Mouse (Mus musculus): ENCODE measurements around the gene Cmtr1. TPM values are rescaled to one million over a fixed set of nuclear protein-coding genes. Genes with fewer than 3 reads are reported as not detected.

Cmtr1 gene
- total and polyA plus RNA-seq, 3 experiments = 47.3 to 99.6 (median 77.9) TPM

GRCm38 (mm10) chr17:29730510-29731265, 70.3 kb downstream of the Cmtr1 start:
- Histone ChIP-seq H3K9me3 (replicated peaks; ENCODE audit: insufficient read depth, low read length) (no peaks in the 10 kb centered on the region), H3K27me3 (ENCODE audit: control insufficient read depth in 1 of 2, insufficient read depth in 2 of 2, low read length in 2 of 2) (no peaks in the 10 kb centered on the region), H3K79me2 (ENCODE audit: control insufficient read depth, insufficient read depth, low read length, poor library complexity) (no peaks in the 10 kb centered on the region), H3K9ac (ENCODE audit: control insufficient read depth, low read depth, low read length, poor library complexity, severe bottlenecking) (no peak overlapping the region), H3K27ac (ENCODE audit: control insufficient read depth, low read depth, low read length) (no peak overlapping the region), H3K4me1 (ENCODE audit: control insufficient read depth in 1 of 2, insufficient read depth in 2 of 2, low read length in 2 of 2) (peaks cover 2 to 4% of the 10 kb centered on the region in 2 experiments; a peak in 3 of 4 replicates), H3K36me3 (ENCODE audit: control insufficient read depth in 1 of 2, insufficient read depth in 2 of 2, low read length in 2 of 2) (0 out of 4 replicates have a peak, but pooled peaks cover 0 to 3% of the 10 kb centered on the region in 2 experiments), H3K4me3 (ENCODE audit: control insufficient read depth in 1 of 2, insufficient read depth in 1 of 2, low read depth in 2 of 2, low read length in 2 of 2) (no peak overlapping the region)
- TF ChIP-seq POLR2AphosphoS5 (IDR thresholded peaks at IDR 0.05; ENCODE audit: borderline replicate concordance, low read depth, low read length) (no peak), ZC3H11A (IDR thresholded peaks at IDR 0.05; ENCODE audit: low read depth, low read length) (no peak), JUND (IDR thresholded peaks at IDR 0.05; ENCODE audit: low read depth, low read length) (no peak), TAL1 (IDR thresholded peaks at IDR 0.05; ENCODE audit: low read length) (no peak), GATA1 (IDR thresholded peaks at IDR 0.05; ENCODE audit: low read depth, low read length) (no peak), CHD2 (IDR thresholded peaks at IDR 0.05; ENCODE audit: low read length) (no peak), HCFC1 (IDR thresholded peaks at IDR 0.05; ENCODE audit: low read depth, low read length) (no peak), MYB (IDR thresholded peaks at IDR 0.05; ENCODE audit: low read depth, low read length) (no peak), KAT2A (conservative IDR thresholded peaks at IDR 0.05; ENCODE audit: low read depth, low read length) (no peak)
- DNase-seq (ENCODE audit: low read depth, low spot score) = no peak

GRCm38 (mm10) chr17:29731266-29731952, 71.0 kb downstream of the Cmtr1 start:
- Histone ChIP-seq H3K9me3 (replicated peaks; ENCODE audit: insufficient read depth, low read length) (no peaks in the 10 kb centered on the region), H3K27me3 (ENCODE audit: control insufficient read depth in 1 of 2, insufficient read depth in 2 of 2, low read length in 2 of 2) (no peaks in the 10 kb centered on the region), H3K4me3 (ENCODE audit: control insufficient read depth in 1 of 2, insufficient read depth in 1 of 2, low read depth in 2 of 2, low read length in 2 of 2) (no peak overlapping the region), H3K9ac (ENCODE audit: control insufficient read depth, low read depth, low read length, poor library complexity, severe bottlenecking) (no peak overlapping the region), H3K4me1 (ENCODE audit: control insufficient read depth in 1 of 2, insufficient read depth in 2 of 2, low read length in 2 of 2) (peaks cover 2 to 4% of the 10 kb centered on the region in 2 experiments; a peak in 3 of 4 replicates), H3K27ac (ENCODE audit: control insufficient read depth, low read depth, low read length) (no peak overlapping the region), H3K79me2 (ENCODE audit: control insufficient read depth, insufficient read depth, low read length, poor library complexity) (no peaks in the 10 kb centered on the region), H3K36me3 (ENCODE audit: control insufficient read depth in 1 of 2, insufficient read depth in 2 of 2, low read length in 2 of 2) (0 out of 4 replicates have a peak, but pooled peaks cover 0 to 3% of the 10 kb centered on the region in 2 experiments)
- TF ChIP-seq MYC (IDR thresholded peaks at IDR 0.05; ENCODE audit: low read depth, low read length) (no peak), MAX (IDR thresholded peaks at IDR 0.05; ENCODE audit: low read length) (no peak), UBTF (IDR thresholded peaks at IDR 0.05; ENCODE audit: borderline replicate concordance, insufficient read depth, low read depth, low read length) (no peak), MAZ (IDR thresholded peaks at IDR 0.05; ENCODE audit: low read depth, low read length) (no peak), RCOR1 (IDR thresholded peaks at IDR 0.05; ENCODE audit: low read depth, low read length) (no peak), ETS1 (IDR thresholded peaks at IDR 0.05; ENCODE audit: low read depth, low read length) (no peak), ZNF384 (IDR thresholded peaks at IDR 0.05; ENCODE audit: low read depth, low read length) (no peak), CHD2 (IDR thresholded peaks at IDR 0.05; ENCODE audit: low read length) (no peak), RAD21 (IDR thresholded peaks at IDR 0.05; ENCODE audit: low read depth, low read length) (no peak), POLR2AphosphoS2 (IDR thresholded peaks at IDR 0.05; ENCODE audit: low read length) (no peak), E2F4 (IDR thresholded peaks at IDR 0.05; ENCODE audit: borderline replicate concordance, low read depth, low read length) (no peak), MAFK (IDR thresholded peaks at IDR 0.05; ENCODE audit: borderline replicate concordance, low read depth, low read length) (no peak), KAT2A (conservative IDR thresholded peaks at IDR 0.05; ENCODE audit: low read depth, low read length) (no peak), NELFE (IDR thresholded peaks at IDR 0.05; ENCODE audit: low read depth, low read length) (no peak), USF1 (IDR thresholded peaks at IDR 0.05; ENCODE audit: low read depth, low read length) (no peak)
- no peak for DNase-seq (ENCODE audit: low read depth, low spot score)
